Mouse (Mus musculus) limb, embryonic 11.5 days (tissue): Measurements from ENCODE around the gene Cdc42bpb. TPM values are rescaled to one million over a fixed set of nuclear protein-coding genes. Genes with fewer than 3 reads are reported as not detected.
A peak's percentile ranks its signal among the peaks of the same experiment; 100 is the strongest.

Source experiments
- ATAC-seq: fragments of 200-750 bp; cut with Nextera tagmentation; 2 replicates; pipeline ENCODE4 v1.8.0; 2017; ENCODE audit warnings: low read depth; ENCODE audit not compliant: insufficient number of reproducible peaks, low FRiP score, low TSS enrichment
- DNase-seq: peaks from one replicate; pipeline ENCODE4 v3.0.0-alpha.2; 2015; ENCODE audit warnings: low spot score
- H3K27ac ChIP-seq: fragments of 300-500 bp; sonication (generic); replicated peaks from 2 replicates; pipeline ENCODE4 v1.5.1; 2014; ENCODE audit warnings: low read depth, mild to moderate bottlenecking, low read length
- H3K27me3 ChIP-seq: fragments of 300-500 bp; sonication (generic); 2 replicates; pipeline ENCODE4 v1.6.1; 2014; ENCODE audit warnings: mild to moderate bottlenecking, low read length, mixed read lengths; ENCODE audit not compliant: control insufficient read depth, insufficient read depth
- H3K36me3 ChIP-seq: fragments of 300-500 bp; sonication (generic); 2 replicates; pipeline ENCODE4 v1.6.1; 2014; ENCODE audit warnings: mild to moderate bottlenecking, low read length, moderate library complexity, mixed read lengths; ENCODE audit not compliant: control insufficient read depth, insufficient read depth
- H3K4me1 ChIP-seq: fragments of 300-500 bp; sonication (generic); 2 replicates; pipeline ENCODE4 v1.6.1; 2014; ENCODE audit warnings: low read length, mixed read lengths; ENCODE audit not compliant: control insufficient read depth, insufficient read depth
- H3K4me2 ChIP-seq: fragments of 300-500 bp; sonication (generic); 2 replicates; pipeline ENCODE4 v1.6.1; 2014; ENCODE audit warnings: low read depth, mild to moderate bottlenecking, moderate library complexity; ENCODE audit not compliant: severe bottlenecking
- H3K4me3 ChIP-seq: fragments of 300-500 bp; sonication (generic); 2 replicates; pipeline ENCODE4 v1.5.1; 2014; ENCODE audit warnings: low read depth, low read length
- H3K9ac ChIP-seq: fragments of 300-500 bp; sonication (generic); 2 replicates; pipeline ENCODE4 v1.6.1; 2014; ENCODE audit warnings: mild to moderate bottlenecking, low read length
- H3K9me3 ChIP-seq: fragments of 300-500 bp; sonication (generic); 2 replicates; pipeline ENCODE4 v1.6.1; 2016; ENCODE audit warnings: low read length; ENCODE audit not compliant: control insufficient read depth
- WGBS: fragments of 180-500 bp; shearing (Covaris S2); extraction: QIAGEN DNeasy Blood & Tissue Kit; methylation state at CpG from one replicate; pipeline ENCODE4 v1.1.7; 2014; 5-methylcytosine and 5-hydroxymethylcytosine counted together
- polyA plus RNA-seq: library from polyadenylated mRNA; unstranded; fragments of >200 nt; fragmentation: Nextera tagmentation; extraction: Ambion mirVana; gene quantifications from 2 replicates; pipeline ENCODE4 v1.2.1, GENCODE M21; 2014

Gene Cdc42bpb
- polyA plus RNA-seq, 1 experiment from 2014 or later, result 30.4 TPM

- Histone ChIP-seq H3K4me3 (peak overlapping the region; percentile 82), H3K9me3 (no peaks in the 10 kb centered on the region), H3K27ac (peak overlapping the region; percentile 76), H3K4me1 (peaks cover 7% of the 10 kb centered on the region), H3K36me3 (no peaks in the 10 kb centered on the region), H3K27me3 (no peaks in the 10 kb centered on the region), H3K9ac (peak overlapping the region; percentile 90), H3K4me2 (peak overlapping the region; percentile 75)
- under 1% methylated on average over 44 of the region's 49 CpGs for WGBS
- peak; percentile 15 for ATAC-seq
- DNase-seq, result peak; percentile 60
Observed at GRCm38 (mm10) chr12:111376826-111377331, 639 bp downstream of the Cdc42bpb start.

- no peaks in the 10 kb centered on the region for H3K27me3 ChIP-seq
- 48% methylated on average over 6 of the region's 6 CpGs for WGBS
- peaks cover 7% of the 10 kb centered on the region for H3K4me1 ChIP-seq
- no peak overlapping the region for H3K9ac ChIP-seq
- no peak for ATAC-seq
- peak overlapping the region; percentile 75 for H3K4me2 ChIP-seq
- H3K27ac ChIP-seq, result no peak overlapping the region
- DNase-seq, result no peak
- peak overlapping the region; percentile 82 for H3K4me3 ChIP-seq
- no peaks in the 10 kb centered on the region for H3K36me3 ChIP-seq
- H3K9me3 ChIP-seq, result no peaks in the 10 kb centered on the region
Observed at GRCm38 (mm10) chr12:111376053-111376452, 1.5 kb downstream of the Cdc42bpb start.

- H3K27me3 ChIP-seq, result no peaks in the 10 kb centered on the region
- H3K9me3 ChIP-seq, result no peaks in the 10 kb centered on the region
- peak overlapping the region; percentile 75 for H3K4me2 ChIP-seq
- H3K4me3 ChIP-seq, result peak overlapping the region; percentile 82; the same call in 1 of the 2 replicates
- DNase-seq (no peak), ATAC-seq (no peak)
- 82% methylated on average over 12 of the region's 12 CpGs for WGBS
- H3K9ac ChIP-seq, result no peak overlapping the region
- no peaks in the 10 kb centered on the region for H3K36me3 ChIP-seq
- peaks cover 7% of the 10 kb centered on the region for H3K4me1 ChIP-seq
- H3K27ac ChIP-seq, result no peak overlapping the region
Observed at GRCm38 (mm10) chr12:111375559-111375958, 2.0 kb downstream of the Cdc42bpb start.

- H3K9ac ChIP-seq, result no peak overlapping the region
- H3K4me2 ChIP-seq, result no peak overlapping the region
- H3K4me1 ChIP-seq, result peaks cover 7% of the 10 kb centered on the region
- no peaks in the 10 kb centered on the region for H3K9me3 ChIP-seq
- WGBS, result 82% methylated on average over 10 of the region's 10 CpGs
- no peak for ATAC-seq
- H3K27ac ChIP-seq, result no peak overlapping the region
- H3K27me3 ChIP-seq, result no peaks in the 10 kb centered on the region
- H3K36me3 ChIP-seq, result no peaks in the 10 kb centered on the region
- no peak overlapping the region for H3K4me3 ChIP-seq
- no peak for DNase-seq
Observed at GRCm38 (mm10) chr12:111374727-111375126, 2.8 kb downstream of the Cdc42bpb start.

- WGBS, result 89% methylated on average over 6 of the region's 6 CpGs
Observed at GRCm38 (mm10) chr12:111373411-111373810, 4.1 kb downstream of the Cdc42bpb start.

GRCm38 (mm10) chr12:111371905-111372304 is 5.6 kb downstream of the Cdc42bpb start:
- Histone ChIP-seq H3K4me1 (peaks cover 20% of the 10 kb centered on the region), H3K27me3 (no peaks in the 10 kb centered on the region), H3K27ac (no peak overlapping the region), H3K36me3 (no peaks in the 10 kb centered on the region), H3K4me2 (no peak overlapping the region), H3K4me3 (no peak overlapping the region), H3K9me3 (no peaks in the 10 kb centered on the region), H3K9ac (no peak overlapping the region)
- ATAC-seq (no peak), DNase-seq (no peak)
- WGBS, result 80% methylated on average over 7 of the region's 7 CpGs

More at GRCm38 (mm10) chr12:111373411-111373810, 4.1 kb downstream of the Cdc42bpb start:
- H3K4me1 ChIP-seq, result peaks cover 14% of the 10 kb centered on the region
- no peak for ATAC-seq
- no peak overlapping the region for H3K27ac ChIP-seq
- no peak overlapping the region for H3K4me3 ChIP-seq
- H3K36me3 ChIP-seq, result no peaks in the 10 kb centered on the region
- no peak overlapping the region for H3K9ac ChIP-seq
- H3K27me3 ChIP-seq, result no peaks in the 10 kb centered on the region
- no peak overlapping the region for H3K4me2 ChIP-seq
- DNase-seq, result no peak
- no peaks in the 10 kb centered on the region for H3K9me3 ChIP-seq

GRCm38 (mm10) chr12:111370249-111370648 is 7.3 kb downstream of the Cdc42bpb start:
- H3K9ac ChIP-seq, result no peak overlapping the region
- no peak overlapping the region for H3K27ac ChIP-seq
- peaks cover 13% of the 10 kb centered on the region for H3K4me1 ChIP-seq
- H3K4me3 ChIP-seq, result no peak overlapping the region
- 57% methylated on average over 4 of the region's 4 CpGs for WGBS
- H3K9me3 ChIP-seq, result no peaks in the 10 kb centered on the region
- ATAC-seq, result no peak
- no peaks in the 10 kb centered on the region for H3K27me3 ChIP-seq
- no peak overlapping the region for H3K4me2 ChIP-seq
- no peaks in the 10 kb centered on the region for H3K36me3 ChIP-seq
- DNase-seq, result no peak

- no peak for DNase-seq
- no peak overlapping the region for H3K4me3 ChIP-seq
- H3K9me3 ChIP-seq, result no peaks in the 10 kb centered on the region
- no peak overlapping the region for H3K27ac ChIP-seq
- H3K4me1 ChIP-seq, result peaks cover 20% of the 10 kb centered on the region
- no peaks in the 10 kb centered on the region for H3K36me3 ChIP-seq
- no peaks in the 10 kb centered on the region for H3K27me3 ChIP-seq
- 89% methylated on average over 7 of the region's 7 CpGs for WGBS
- H3K4me2 ChIP-seq, result no peak overlapping the region
- H3K9ac ChIP-seq, result no peak overlapping the region
- no peak for ATAC-seq
Observed at GRCm38 (mm10) chr12:111367065-111367464, 10.5 kb downstream of the Cdc42bpb start.

GRCm38 (mm10) chr12:111364234-111364633 is 13.3 kb downstream of the Cdc42bpb start:
- Histone ChIP-seq H3K27me3 (no peaks in the 10 kb centered on the region), H3K27ac (no peak overlapping the region), H3K4me1 (peaks cover 33% of the 10 kb centered on the region), H3K4me2 (no peak overlapping the region), H3K9ac (no peak overlapping the region), H3K9me3 (no peaks in the 10 kb centered on the region), H3K4me3 (no peak overlapping the region), H3K36me3 (no peaks in the 10 kb centered on the region)
- WGBS, result 90% methylated on average over 3 of the region's 3 CpGs
- ATAC-seq (no peak), DNase-seq (no peak)
